Mouse (Mus musculus) erythroblast, embryonic 14.5 days (primary cell): ENCODE results near the gene Enpp3.

Experiments
- GATA1 ChIP-seq: IDR thresholded peaks from 2 replicates; pipeline ENCODE4 v1.6.1; 2012; ENCODE audit warnings: low read length, inconsistent platforms, mixed read lengths
- TAL1 ChIP-seq: IDR thresholded peaks from 3 replicates; pipeline ENCODE4 v1.6.1; 2012; ENCODE audit warnings: low read length, inconsistent platforms, mixed read lengths

GRCm38 (mm10) chr10:24741229-24742198 lies 101.1 kb downstream of the Enpp3 start:
- TF ChIP-seq GATA1, result no peak
- TF ChIP-seq TAL1, result no peak
